Mouse (Mus musculus) T-helper 2 cell (primary cell): ENCODE results near the gene Eno2.
"Not testable (repeated sequence)": the region's sequence is repeated elsewhere in the genome, so short reads cannot be mapped to it uniquely, and the experiment has no call there.

Experiments
- in situ Hi-C: fragments of 300-600 bp; cut with MboI, MseI; formaldehyde crosslinking; loops from one replicate; pipeline ENCODE4 v1.15.1; 2025; ENCODE audit warnings: high pct_unique_total_duplicates

The Eno2 gene

DNA sequence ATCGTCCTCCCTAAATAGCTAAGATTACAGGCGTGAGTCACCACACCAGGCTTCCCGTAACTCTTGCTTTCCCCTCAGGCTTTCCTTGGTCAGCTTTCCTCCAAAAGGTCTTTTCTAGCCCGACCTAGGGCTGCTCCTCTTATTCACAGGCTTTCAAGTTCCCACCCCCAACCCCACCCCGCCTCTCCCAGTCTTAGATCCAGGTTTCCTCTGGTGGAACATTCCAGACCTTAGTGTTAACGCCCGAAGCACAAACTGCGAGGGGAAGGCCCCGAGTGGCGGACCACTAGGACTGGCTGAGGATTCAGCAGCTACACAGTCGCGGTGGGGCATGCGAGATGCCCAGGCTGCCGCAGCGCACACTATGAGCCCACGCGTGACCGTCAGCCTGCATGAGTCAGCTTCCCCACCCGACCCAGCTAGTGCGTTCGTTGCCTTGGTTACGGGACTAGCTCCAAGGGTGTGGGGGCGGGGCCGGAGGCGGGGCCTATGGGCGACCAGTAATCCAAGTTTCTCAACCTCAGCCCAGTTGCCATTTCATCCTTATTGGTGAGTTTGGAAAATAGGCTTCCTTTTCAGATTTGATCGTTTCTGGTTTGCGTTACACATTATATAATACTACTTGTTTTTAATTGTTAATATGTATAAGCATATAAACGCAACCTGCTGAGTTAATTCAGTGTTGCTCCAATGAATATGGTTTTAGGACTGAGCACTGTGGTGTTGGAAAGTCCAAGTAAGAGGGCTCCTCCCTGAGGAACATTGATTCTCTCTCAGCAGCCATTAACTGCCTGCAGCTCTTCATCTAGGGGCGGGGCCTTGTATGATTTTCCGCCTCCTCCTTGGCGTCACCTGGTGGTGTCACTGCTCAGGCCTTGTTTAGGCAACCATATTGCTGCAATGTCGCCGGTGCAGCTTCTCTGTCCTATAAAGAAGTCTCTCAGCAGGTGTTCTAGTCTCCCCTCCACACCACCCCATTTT is 36.2 kb upstream of the Eno2 start:
- in situ Hi-C loops: no loop called here

DNA sequence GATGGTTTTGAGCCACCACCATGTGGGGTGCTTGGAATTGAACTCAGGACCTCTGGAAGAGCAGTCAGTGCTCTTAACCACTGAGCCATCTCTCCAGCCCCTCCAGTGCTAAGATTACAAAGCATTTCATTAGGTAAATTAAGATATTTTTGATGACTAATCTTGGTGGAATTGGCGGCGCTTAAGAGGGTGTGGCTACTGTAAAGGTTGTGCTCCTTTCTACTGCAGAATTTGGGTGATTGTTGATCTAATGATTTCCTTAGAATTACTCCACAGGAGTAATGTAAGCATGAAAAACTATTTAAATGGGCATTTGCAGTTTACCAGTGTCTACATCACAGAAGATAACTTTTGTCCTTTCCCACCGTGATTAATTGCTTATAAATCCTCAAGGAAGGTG is 34.9 kb upstream of the Eno2 start:
- in situ Hi-C loops: no loop called here

DNA sequence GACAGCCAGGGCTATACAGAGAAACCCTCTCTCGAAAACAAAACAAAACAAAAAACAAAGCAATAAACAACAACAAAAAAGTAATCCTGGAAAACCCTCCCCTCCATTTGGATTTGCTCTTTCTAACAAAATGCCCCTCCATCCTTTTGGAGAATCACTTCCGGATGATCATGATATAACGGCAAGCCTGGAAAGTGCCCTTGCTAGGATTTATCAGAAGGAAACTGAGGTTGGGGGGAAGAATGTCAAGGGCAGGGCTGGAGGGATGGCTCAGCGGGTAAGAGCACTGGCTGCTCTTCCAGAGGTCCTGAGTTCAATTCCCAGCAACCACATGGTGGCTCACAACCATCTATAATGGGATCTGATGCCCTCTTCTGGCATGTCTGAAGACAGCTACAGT is 34.2 kb upstream of the Eno2 start:
- in situ Hi-C loops: not testable (repeated sequence)

DNA sequence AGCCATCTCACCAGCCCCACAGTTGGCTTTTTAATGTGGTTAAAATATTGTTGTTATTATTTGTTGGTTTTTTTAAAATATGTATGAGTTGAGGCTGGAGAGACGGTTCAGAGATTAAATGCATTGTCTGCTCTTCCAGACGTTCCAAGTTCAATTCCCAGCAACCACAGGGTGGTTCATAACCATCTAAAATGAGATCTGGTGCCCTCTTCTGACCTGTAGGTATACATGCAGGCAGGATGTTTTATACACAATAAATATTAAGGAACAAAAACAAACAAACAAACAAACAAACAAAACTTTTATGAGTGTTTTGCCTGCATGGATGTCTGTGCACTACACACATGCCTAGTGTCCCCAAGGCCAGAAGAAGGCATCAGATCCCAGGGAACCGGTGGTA is 33.6 kb upstream of the Eno2 start:
- in situ Hi-C loops: no loop called here

DNA sequence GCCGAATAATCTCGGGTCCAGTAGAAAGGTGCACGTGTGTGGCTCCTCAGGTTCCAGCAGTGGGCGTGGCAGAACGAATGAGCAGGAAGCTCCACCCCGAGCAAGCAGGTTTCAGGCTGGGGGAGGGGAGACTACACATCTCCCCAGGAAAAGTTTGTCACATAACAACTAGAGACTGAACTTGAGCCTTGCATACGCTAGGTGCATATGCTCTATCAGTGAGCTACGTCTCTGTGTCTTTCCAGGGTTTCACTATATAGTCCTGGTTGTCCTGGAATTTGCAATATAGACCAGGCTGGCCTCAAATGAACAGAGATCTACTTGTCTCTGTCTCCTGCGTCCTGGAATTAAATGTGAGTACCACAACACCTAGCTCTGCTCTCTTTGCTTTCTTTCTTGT is 32.9 kb upstream of the Eno2 start:
- in situ Hi-C loops: not testable (repeated sequence)

DNA sequence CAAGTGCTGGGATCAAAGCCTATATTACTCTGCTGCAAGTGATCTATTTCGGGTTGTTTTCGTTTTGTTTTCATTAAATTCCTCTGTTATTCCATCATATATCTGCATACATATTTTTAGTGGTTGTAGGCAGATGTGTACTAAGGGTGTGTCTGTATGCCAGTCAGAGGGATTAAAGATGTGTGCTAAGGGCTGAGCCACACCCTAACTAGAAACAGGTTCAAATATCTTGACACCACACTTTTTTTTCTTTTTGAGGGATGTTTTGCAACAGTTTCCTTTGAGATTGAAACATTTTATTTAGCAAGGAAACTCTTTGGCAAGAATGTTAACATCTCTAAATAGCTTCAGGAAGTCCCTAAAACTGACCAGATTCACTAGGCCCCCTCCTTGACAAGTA is 26.7 kb upstream of the Eno2 start:
- in situ Hi-C loops: no loop called here

DNA sequence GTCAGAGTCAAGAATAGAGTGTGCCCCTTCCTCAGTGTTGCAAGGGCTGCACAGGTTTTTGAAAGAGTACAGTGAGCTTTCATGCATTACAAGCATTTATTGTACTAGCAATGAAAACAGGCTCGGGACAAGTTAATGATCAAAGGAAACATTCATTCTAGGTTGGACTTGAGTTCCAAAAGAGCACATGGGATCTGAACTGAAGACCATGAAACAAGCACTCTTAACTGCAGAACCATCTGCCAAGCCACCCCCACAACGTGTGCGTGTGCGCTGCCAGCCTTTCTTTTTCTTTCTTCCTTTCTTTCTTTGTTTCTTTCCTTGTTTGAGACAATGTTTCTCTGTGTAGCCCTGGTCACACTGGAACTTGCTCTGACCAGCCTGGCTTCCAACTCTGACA is 26.3 kb upstream of the Eno2 start:
- in situ Hi-C loops: no loop called here

DNA sequence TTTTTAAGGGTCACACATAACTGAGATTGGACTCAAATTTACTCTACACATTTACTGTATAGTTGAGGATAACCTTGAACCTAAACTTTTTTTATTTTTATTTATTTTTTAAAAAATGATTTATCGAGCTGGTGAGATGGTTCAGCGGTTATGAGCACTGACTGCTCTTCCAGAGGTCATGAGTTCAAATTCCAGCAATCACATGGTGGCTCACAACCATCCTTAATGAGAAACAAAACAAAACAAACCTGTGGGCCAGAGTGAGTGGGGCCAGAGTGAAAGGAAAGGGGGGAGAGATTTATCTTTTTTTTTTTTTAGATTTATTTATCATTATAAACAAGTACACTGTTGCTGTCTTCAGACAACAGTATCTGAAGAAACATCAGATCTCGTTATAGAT is 22.4 kb upstream of the Eno2 start:
- in situ Hi-C loops: no loop called here

DNA sequence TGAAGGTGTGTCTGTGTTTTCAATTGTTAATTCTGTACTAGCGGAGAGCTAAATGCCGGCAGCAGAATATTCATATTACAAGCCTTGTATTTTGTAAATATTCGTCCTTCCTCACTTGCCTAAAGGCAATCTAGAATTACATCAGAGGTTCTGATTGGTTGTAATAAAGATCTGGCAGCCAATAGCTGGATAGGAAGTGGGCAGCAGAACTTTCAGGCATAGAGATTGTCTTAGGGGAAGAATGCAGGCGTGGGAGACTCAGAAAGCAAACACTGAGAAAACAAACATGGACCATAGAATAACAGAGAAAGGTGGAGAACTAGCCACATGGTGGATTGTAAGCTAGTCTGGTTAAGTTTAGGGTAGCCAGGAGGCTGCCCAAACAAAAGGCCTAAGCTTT is 20.6 kb upstream of the Eno2 start:
- in situ Hi-C loops: no loop called here

DNA sequence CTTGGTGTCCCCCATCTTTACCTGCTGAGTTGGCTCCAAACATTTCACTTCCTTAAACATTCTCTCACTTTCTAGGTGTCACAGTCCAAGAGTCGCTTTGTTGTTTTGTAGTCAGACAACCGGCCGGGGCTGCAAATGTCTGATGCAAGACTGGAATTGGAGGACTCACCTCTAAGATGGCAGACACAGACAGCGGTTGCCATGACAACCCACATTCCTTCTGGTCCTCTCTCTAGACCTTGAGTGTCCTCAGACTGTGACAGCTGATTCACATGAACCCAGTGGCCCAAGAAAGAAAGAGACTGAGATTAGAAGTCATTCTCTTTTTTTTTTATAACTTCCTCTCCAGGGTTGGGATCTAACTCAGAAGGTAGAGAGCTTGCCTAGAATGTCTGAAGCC is 20.0 kb upstream of the Eno2 start:
- in situ Hi-C loops: no loop called here

DNA sequence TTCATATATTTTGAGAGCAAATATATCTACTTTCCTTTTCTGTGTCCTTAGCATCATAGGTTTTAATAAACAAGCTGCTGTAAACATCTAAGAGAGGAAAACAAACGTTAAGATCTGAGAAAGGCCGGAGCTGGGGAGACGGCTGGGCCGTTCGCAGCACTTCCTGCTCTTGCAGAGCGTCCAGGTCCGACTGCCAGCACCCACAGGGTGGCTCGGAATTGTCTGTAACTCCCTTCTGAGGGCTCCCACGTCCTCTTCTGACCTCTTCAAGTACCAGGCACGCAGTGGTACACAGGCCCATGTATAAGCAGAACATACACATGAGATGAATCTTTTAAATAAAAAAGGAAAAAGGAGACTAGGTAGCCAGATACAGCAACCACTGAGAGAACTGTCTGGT is 18.2 kb upstream of the Eno2 start:
- in situ Hi-C loops: no loop called here

DNA sequence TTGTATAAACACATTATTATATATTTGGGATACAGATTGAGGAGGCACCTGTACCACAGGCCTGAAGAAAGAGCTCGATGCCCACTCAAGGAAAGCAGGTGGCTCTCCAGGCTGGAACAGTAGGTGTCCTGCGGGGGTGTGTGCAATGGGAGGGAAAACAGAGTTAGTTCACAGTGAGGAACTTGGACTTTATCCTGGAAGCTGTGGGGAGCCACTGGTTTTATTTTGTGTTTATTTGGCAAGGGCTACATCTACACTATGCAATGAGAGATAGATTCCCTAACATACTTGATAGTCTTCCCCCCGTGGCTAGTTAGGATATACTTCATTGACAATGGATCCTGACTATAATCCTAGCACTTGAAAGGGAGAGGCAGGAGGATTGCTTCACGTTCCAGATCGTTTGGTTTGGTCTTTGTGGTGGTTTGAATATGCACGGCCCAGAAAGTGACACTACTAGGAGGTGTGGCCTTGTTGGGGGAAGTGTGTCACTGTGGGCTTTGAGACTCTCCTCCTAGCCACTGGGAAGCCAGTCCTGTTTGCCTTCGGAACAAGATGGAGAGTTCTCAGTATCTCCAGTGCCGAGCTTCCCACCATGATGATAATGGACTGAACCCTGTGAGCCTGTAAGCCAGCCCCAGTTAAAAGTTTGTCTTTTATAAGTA is 17.4 kb upstream of the Eno2 start:
- in situ Hi-C loops: no loop called here

DNA sequence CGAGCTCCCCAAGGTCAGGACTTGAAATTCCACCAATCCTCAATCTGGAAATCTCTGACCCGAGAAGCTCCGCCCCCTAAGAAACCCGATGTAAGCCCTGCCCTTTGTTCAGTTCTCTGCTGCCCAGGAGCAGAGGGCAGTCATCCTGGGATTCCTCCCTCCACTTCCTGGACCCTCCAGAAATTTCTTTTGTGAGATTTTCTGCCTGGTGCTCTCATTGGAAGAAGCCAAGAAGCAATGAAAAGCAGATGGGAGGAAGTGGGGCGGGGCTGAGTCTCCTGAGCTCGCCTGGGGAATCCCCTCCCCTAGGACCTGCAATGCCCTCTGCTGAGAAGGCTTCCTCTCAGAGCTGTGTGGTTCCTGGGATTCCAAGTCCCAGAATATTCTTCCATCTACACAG is 13.0 kb upstream of the Eno2 start:
- in situ Hi-C loops: no loop called here

DNA sequence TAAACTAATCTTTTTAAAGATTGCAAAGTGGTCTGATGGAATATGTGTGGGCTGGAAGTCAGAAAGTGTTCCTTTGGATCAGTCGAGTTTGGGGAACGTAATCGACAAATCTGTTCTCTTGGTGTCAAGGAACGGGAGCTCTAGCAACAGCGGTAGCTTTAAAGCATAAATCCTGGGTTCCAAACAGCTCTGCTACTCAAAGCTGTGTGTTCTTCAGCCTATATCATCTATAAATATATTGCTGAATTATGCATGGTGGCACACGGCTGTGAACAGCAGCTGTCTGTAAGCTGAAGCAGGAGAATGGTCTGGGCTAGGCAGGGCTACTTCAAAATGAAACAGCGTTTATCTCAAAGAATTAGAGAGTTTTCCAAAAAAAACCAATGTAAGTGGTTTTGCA is 11.4 kb upstream of the Eno2 start:
- in situ Hi-C loops: no loop called here

DNA sequence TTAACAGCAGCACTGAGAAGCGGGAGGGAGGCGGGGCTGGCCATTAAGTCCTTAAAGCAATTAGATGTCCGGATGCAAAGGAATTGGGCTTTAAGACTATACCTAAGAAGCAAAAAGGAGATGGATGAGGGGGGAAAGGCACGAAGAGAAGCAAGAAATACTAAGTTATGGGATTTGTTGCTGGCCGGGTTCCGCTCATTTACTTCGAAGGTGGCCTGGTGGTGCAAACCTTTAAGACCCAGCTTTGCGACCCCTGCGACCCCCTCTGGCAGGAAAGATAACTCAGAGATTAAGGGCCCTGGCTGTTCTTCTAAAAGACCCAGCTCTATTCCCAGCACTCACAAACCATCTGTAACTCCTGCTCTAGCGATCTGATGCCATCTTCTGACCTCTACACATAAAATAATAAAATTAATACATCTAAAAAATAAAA is 10.5 kb upstream of the Eno2 start:
- in situ Hi-C loops: no loop called here

DNA sequence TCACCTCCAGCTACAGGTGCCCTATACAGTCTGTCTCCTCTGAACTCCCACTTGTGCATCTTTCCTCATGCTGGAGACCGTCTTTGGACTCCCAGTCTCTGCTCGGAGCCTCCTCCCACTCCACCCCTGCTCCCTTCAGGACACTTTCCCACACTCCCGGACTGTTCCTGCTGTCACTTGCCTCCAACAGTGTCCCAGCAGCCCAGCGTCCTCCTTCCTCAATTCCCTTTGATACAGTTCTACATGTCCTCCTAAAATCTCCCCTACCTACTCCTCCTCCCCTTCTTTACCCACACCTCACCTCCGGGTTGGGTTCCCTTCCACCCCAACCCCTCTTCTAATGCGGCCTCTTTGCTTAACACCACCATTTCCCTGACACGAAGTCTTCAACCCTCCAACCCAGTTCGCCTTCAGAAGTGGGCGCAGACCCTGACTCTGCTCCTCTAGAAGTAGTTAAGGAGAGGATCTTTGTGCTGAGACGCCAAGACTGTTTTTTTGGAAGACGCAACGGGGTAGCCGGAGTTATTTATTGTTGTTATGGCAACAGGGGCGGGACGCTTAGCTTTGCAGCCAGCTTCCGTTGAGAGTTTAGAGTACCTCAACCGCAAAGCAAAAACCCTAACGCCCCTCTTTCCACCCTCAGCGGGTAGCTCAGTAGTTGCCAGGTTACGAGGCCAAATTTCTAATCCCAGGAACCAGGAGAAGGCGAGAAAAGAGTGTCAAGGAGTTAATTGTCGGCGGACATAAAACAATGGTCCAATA is 9.9 kb upstream of the Eno2 start, which contains the start of gene Lrrc23:
Gene Lrrc23, minus strand, starts transcription at position 506 of the 762 bp plus-strand sequence.
- in situ Hi-C loops: no loop called here

DNA sequence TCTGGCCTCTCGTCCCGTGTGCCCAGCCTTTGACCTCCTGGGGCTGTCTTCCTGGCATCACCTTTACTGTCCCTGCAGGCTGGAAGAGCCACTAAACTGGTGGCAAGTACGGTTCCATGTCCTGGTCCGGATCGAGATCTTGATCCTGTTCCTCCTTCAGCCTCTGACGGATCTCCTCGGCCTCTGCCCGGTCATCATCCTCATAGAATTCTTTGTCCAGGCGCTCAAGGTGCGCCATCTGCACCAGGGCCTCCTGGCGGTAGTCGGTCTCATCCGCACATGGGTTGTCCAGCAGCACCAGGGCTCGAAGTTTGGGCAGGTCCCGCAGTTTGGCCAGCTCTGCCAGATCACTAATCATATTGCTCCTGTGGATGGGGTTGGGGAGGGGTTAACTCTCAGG is 1.0 kb upstream of the Eno2 start:
- in situ Hi-C loops: no loop called here

DNA sequence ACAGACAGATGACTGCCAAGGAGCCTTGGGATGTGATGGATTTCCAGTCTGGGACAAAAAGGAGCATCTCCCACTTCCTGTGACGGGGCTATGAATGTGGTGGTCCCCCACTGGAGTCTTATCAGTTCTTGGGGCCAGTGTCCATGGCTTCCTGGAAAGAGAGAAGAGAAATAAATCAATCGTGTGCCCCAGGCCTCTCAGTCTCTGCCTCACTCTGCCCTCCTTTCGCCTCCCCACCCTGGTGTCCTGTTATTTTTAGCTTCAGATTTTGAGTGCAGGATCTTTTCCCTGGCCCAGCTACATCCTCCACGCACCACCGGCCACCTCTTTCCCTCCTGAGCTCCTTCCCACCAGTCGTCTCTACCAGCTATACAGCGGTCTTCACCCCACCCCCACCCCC is 540 bp upstream of the Eno2 start:
- in situ Hi-C loops: no loop called here

DNA sequence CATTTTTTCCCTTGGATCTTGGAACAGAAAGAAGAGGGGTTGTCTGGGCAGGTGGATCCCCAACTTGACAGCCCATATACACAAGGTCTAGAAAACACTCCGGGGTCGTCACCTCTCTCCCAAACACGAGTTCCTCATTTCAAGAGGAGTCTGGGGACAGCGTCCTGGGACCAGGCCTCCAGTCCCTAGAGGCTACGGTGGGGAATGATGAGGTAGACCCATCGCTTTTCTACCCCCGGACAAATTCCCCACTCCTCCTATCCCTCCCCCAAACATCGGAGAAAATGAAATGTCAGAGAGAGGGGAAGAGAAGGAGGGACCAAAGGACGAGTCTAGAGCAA is 799 bp downstream of the Eno2 start:
- in situ Hi-C loops: no loop called here

DNA sequence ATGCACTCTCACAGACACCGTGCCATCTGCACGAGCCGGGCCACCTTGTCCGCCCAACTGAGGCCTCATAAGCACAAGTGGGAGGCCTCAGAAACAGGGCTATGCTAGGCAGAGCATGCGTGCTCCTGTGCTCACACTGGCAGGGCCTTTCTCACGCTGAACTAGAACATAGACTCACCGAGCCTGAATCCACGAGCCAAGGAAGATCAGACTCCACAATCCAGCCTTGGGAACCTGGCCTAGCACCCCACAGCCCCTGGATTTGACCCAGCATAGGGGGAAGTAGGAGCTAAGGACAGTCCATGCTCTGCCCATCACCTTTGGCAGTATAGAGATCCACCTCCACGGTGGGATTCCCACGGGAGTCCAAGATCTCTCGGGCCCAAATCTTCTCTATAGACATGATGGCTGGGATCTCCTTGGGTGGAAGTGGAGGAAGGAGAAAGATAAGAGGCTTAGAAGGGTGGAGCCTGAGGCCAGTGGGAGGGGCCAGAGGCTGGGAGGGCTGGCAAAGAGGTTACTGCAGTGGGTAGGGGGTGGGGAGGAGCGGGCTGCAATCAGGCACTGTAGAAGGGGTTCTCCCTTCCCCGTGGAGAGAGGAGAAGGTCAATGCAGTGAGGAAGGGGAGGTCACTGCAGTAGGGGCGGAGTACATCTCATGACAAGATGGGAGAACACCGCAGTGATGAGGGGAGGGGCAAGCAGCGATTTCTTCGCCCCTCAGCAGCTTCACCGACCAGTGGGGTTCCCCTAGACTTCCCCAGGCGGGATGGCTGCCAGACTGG is 1.4 kb downstream of the Eno2 start:
- in situ Hi-C loops: no loop called here

DNA sequence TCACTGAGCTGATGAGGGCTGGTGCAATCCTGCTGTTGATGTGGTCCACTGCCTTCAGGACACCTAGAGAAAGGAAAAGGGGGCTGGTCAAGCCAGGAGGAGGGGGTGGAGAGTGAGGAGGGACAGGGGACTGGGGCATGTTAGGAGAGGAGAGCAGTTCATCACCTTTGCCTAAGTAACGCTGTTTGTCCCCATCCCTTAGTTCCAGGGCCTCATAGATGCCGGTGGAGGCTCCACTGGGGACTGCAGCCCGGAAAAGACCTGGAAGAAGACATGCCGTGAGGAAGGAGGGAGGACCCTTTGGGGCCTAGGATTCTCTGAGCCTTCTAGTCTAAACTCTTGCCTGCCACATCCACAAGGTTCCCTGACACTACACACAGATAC is 1.9 kb downstream of the Eno2 start:
- in situ Hi-C loops: no loop called here

DNA sequence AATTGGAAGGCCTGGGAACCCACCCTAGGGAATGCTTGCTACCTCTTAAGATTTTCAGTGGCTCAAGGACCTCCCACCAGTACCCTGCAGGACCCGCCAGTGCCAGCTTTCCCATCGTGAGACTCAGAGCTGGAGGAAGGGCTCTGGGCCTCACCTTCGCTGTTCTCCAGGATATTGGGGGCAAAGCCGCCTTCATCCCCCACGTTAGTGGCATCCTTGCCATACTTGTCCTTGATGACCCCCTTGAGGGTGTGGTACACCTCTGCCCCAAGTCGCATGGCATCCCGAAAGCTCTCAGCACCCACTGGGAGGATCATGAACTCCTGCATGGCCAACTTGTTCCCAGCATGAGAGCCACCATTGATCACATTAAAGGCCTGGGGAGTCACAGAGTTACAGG is 3.5 kb downstream of the Eno2 start:
- in situ Hi-C loops: no loop called here
